Mouse (Mus musculus): ENCODE measurements around the gene Lck. TPM values are rescaled to one million over a fixed set of nuclear protein-coding genes. Genes with fewer than 3 reads are reported as not detected.

Lck gene
- polyA plus RNA-seq, 1 experiment = 0.68 TPM

- TF ChIP-seq POLR2A (IDR thresholded peaks at IDR 0.05; ENCODE audit: borderline replicate concordance, low read depth, low read length) (no peak), CTCF (IDR thresholded peaks at IDR 0.05; ENCODE audit: low read depth, low read length) (no peak)
- peaks cover 31% of the 10 kb centered on the region for H3K4me1 ChIP-seq (ENCODE audit: control insufficient read depth, insufficient read depth, low read length)
- no peak overlapping the region for H3K4me3 ChIP-seq (ENCODE audit: insufficient read depth, low read length)
- H3K27ac ChIP-seq (ENCODE audit: insufficient read depth, low read depth, low read length) = no peak overlapping the region
Observed at GRCm38 (mm10) chr4:129511413-129512096, 61.9 kb downstream of the Lck start.

- peaks cover 31% of the 10 kb centered on the region for H3K4me1 ChIP-seq (ENCODE audit: control insufficient read depth, insufficient read depth, low read length)
- H3K4me3 ChIP-seq (ENCODE audit: insufficient read depth, low read length) = no peak overlapping the region
- TF ChIP-seq POLR2A (IDR thresholded peaks at IDR 0.05; ENCODE audit: borderline replicate concordance, low read depth, low read length) (no peak), CTCF (IDR thresholded peaks at IDR 0.05; ENCODE audit: low read depth, low read length) (no peak)
- H3K27ac ChIP-seq (ENCODE audit: insufficient read depth, low read depth, low read length) = no peak overlapping the region
Observed at GRCm38 (mm10) chr4:129510723-129511412, 62.6 kb downstream of the Lck start.

- H3K27ac ChIP-seq (ENCODE audit: insufficient read depth, low read depth, low read length) = no peak overlapping the region
- H3K4me1 ChIP-seq (ENCODE audit: control insufficient read depth, insufficient read depth, low read length) = peaks cover 36% of the 10 kb centered on the region
- H3K4me3 ChIP-seq (ENCODE audit: insufficient read depth, low read length) = no peak overlapping the region
- TF ChIP-seq CTCF (IDR thresholded peaks at IDR 0.05; ENCODE audit: low read depth, low read length) = no peak
- no peak for TF ChIP-seq POLR2A (IDR thresholded peaks at IDR 0.05; ENCODE audit: borderline replicate concordance, low read depth, low read length)
Observed at GRCm38 (mm10) chr4:129509650-129510049, 63.8 kb downstream of the Lck start.

GRCm38 (mm10) chr4:129508834-129509600 is 64.4 kb downstream of the Lck start:
- Histone ChIP-seq H3K4me1 (ENCODE audit: control insufficient read depth, insufficient read depth, low read length) (peaks cover 43% of the 10 kb centered on the region), H3K4me3 (ENCODE audit: insufficient read depth, low read length) (no peak overlapping the region)

GRCm38 (mm10) chr4:129508237-129508515 is 65.3 kb downstream of the Lck start:
- H3K4me1 ChIP-seq (ENCODE audit: control insufficient read depth, insufficient read depth, low read length) = peaks cover 50% of the 10 kb centered on the region
- H3K27ac ChIP-seq (ENCODE audit: insufficient read depth, low read depth, low read length) = no peak overlapping the region
- H3K4me3 ChIP-seq (ENCODE audit: insufficient read depth, low read length) = no peak overlapping the region
- TF ChIP-seq POLR2A (IDR thresholded peaks at IDR 0.05; ENCODE audit: borderline replicate concordance, low read depth, low read length) (no peak), CTCF (IDR thresholded peaks at IDR 0.05; ENCODE audit: low read depth, low read length) (no peak)

More at GRCm38 (mm10) chr4:129508834-129509600, 64.4 kb downstream of the Lck start:
- H3K27ac ChIP-seq (ENCODE audit: insufficient read depth, low read depth, low read length) = no peak overlapping the region
- TF ChIP-seq CTCF (IDR thresholded peaks at IDR 0.05; ENCODE audit: low read depth, low read length) (no peak), POLR2A (IDR thresholded peaks at IDR 0.05; ENCODE audit: borderline replicate concordance, low read depth, low read length) (no peak)

GRCm38 (mm10) chr4:129507434-129508236 is 65.8 kb downstream of the Lck start:
- H3K4me1 ChIP-seq (ENCODE audit: control insufficient read depth, insufficient read depth, low read length) = peaks cover 50% of the 10 kb centered on the region

GRCm38 (mm10) chr4:129505511-129505910 is 67.9 kb downstream of the Lck start:
- Histone ChIP-seq H3K4me1 (ENCODE audit: control insufficient read depth, insufficient read depth, low read length) (peaks cover 51% of the 10 kb centered on the region), H3K4me3 (ENCODE audit: insufficient read depth, low read length) (no peak overlapping the region), H3K27ac (ENCODE audit: insufficient read depth, low read depth, low read length) (no peak overlapping the region)
- no peak for TF ChIP-seq CTCF (IDR thresholded peaks at IDR 0.05; ENCODE audit: low read depth, low read length)
- no peak for TF ChIP-seq POLR2A (IDR thresholded peaks at IDR 0.05; ENCODE audit: borderline replicate concordance, low read depth, low read length)

More at GRCm38 (mm10) chr4:129507434-129508236, 65.8 kb downstream of the Lck start:
- no peak overlapping the region for H3K27ac ChIP-seq (ENCODE audit: insufficient read depth, low read depth, low read length)
- TF ChIP-seq CTCF (IDR thresholded peaks at IDR 0.05; ENCODE audit: low read depth, low read length) (no peak), POLR2A (IDR thresholded peaks at IDR 0.05; ENCODE audit: borderline replicate concordance, low read depth, low read length) (no peak)
- peak overlapping the region; percentile 28; the same call in 1 of the 2 replicates for H3K4me3 ChIP-seq (ENCODE audit: insufficient read depth, low read length)

- Histone ChIP-seq H3K27ac (ENCODE audit: insufficient read depth, low read depth, low read length) (no peak overlapping the region), H3K4me1 (ENCODE audit: control insufficient read depth, insufficient read depth, low read length) (peaks cover 64% of the 10 kb centered on the region), H3K4me3 (ENCODE audit: insufficient read depth, low read length) (no peak overlapping the region)
- TF ChIP-seq POLR2A (IDR thresholded peaks at IDR 0.05; ENCODE audit: borderline replicate concordance, low read depth, low read length) (no peak), CTCF (IDR thresholded peaks at IDR 0.05; ENCODE audit: low read depth, low read length) (no peak)
Observed at GRCm38 (mm10) chr4:129502901-129503444, 70.5 kb downstream of the Lck start.

- Histone ChIP-seq H3K4me1 (ENCODE audit: control insufficient read depth, insufficient read depth, low read length) (peaks cover 65% of the 10 kb centered on the region), H3K27ac (ENCODE audit: insufficient read depth, low read depth, low read length) (no peak overlapping the region), H3K4me3 (ENCODE audit: insufficient read depth, low read length) (no peak overlapping the region)
- TF ChIP-seq CTCF (IDR thresholded peaks at IDR 0.05; ENCODE audit: low read depth, low read length) = no peak
- TF ChIP-seq POLR2A (IDR thresholded peaks at IDR 0.05; ENCODE audit: borderline replicate concordance, low read depth, low read length) = no peak
Observed at GRCm38 (mm10) chr4:129502327-129502888, 71.0 kb downstream of the Lck start.

Measured in bone marrow macrophage, adult 2 months (primary cell).